Mouse (Mus musculus) retina, postnatal 7 days (tissue): ENCODE data around the gene Tecpr1.

ENCODE experiments used
- DNase-seq: peaks from one replicate; pipeline ENCODE4 v3.0.0-alpha.2; 2012; ENCODE audit warnings: low read depth, low spot score

The Tecpr1 gene

GRCm38 (mm10) chr5:144214453-144214852, 9.0 kb downstream of the Tecpr1 start:
- no peak for DNase-seq

GRCm38 (mm10) chr5:144207478-144207877, 15.9 kb downstream of the Tecpr1 start:
- no peak for DNase-seq

- no peak for DNase-seq
Observed at GRCm38 (mm10) chr5:144206069-144206468, 17.3 kb downstream of the Tecpr1 start.

GRCm38 (mm10) chr5:144204911-144205310, 18.5 kb downstream of the Tecpr1 start:
- DNase-seq = no peak

- no peak for DNase-seq
Observed at GRCm38 (mm10) chr5:144204303-144204702, 19.1 kb downstream of the Tecpr1 start.

GRCm38 (mm10) chr5:144203398-144203959, 19.9 kb downstream of the Tecpr1 start:
- no peak for DNase-seq

GRCm38 (mm10) chr5:144202430-144202829, 21.0 kb downstream of the Tecpr1 start:
- DNase-seq = no peak

- DNase-seq = no peak
Observed at GRCm38 (mm10) chr5:144200616-144201015, 22.8 kb downstream of the Tecpr1 start.

GRCm38 (mm10) chr5:144195567-144195966, 27.8 kb downstream of the Tecpr1 start:
- no peak for DNase-seq

- no peak for DNase-seq
Observed at GRCm38 (mm10) chr5:144194416-144194815, 29.0 kb downstream of the Tecpr1 start.

GRCm38 (mm10) chr5:144192673-144193072, 30.7 kb downstream of the Tecpr1 start:
- no peak for DNase-seq

GRCm38 (mm10) chr5:144191026-144191425, 32.4 kb downstream of the Tecpr1 start:
- no peak for DNase-seq

GRCm38 (mm10) chr5:144189950-144190583, 33.3 kb downstream of the Tecpr1 start, which contains the start of gene Bhlha15:
Gene Bhlha15 (plus strand): TSS chr5:144190286.
- no peak for DNase-seq

- no peak for DNase-seq
Observed at GRCm38 (mm10) chr5:144189327-144189726, 34.1 kb downstream of the Tecpr1 start.

- DNase-seq = no peak
Observed at GRCm38 (mm10) chr5:144188422-144188821, 35.0 kb downstream of the Tecpr1 start.

- no peak for DNase-seq
Observed at GRCm38 (mm10) chr5:144184350-144185045, 38.9 kb downstream of the Tecpr1 start.

- no peak for DNase-seq
Observed at GRCm38 (mm10) chr5:144183647-144184335, 39.6 kb downstream of the Tecpr1 start.

- DNase-seq = no peak
Observed at GRCm38 (mm10) chr5:144183248-144183559, 40.2 kb downstream of the Tecpr1 start.

GRCm38 (mm10) chr5:144182542-144183247, 40.7 kb downstream of the Tecpr1 start:
- DNase-seq = no peak

- no peak for DNase-seq
Observed at GRCm38 (mm10) chr5:144181249-144181648, 42.2 kb downstream of the Tecpr1 start.

GRCm38 (mm10) chr5:144178216-144178615, 45.2 kb downstream of the Tecpr1 start:
- DNase-seq = no peak

GRCm38 (mm10) chr5:144173648-144174047, 49.8 kb downstream of the Tecpr1 start:
- DNase-seq = no peak
